Mouse (Mus musculus): ENCODE results near the gene Dixdc1.

The Dixdc1 gene

DNA sequence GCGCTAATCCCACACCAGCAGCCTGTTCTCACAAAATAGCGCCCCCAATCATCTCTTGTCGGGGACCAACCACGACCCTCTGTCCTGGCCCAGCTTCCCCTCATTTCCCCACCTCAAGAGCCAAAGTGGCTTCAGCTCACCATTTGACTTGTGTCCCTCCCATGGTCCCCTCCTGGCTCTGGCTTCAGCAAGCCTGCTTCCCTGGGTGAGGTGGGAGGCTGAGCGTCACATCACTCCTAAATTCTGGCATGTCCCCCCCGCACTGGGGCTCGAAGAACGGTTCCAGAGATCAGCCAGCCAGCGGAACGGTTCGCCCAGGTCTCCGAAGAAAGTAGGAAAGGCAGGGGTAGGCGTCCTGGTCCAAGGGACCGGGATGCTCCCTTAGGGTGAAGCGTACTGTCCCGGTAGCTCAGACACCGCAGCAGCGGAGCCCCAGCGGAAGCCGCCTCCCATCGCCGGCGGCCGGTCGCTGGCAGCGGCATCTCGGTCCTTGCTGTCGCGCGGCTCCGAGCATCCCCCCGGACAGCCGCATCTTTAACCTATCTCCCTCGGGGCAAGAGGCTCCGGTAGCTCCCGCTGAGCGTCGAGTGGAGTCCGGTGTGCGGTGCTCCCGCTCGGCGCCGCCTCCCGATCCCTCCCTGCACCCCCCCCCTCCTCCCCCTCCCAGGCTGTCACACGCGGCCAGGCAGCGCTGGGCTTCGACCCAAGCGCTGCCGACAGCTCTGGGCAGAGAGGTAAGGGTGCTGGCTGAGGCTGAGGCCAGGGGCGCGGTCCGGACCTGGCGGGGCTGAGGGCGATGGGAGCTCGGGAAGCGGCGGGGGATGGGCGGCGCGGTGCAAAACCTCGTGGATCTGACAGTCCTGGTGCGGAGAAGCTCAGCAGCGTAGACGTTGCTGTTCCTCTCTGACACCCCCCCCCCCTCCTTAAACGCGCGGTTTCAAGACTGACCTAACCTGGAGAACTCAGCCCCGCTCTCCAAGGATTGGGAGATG lies 40.6 kb downstream of the Dixdc1 start:
- peak; percentile 52 for DNase-seq

DNA sequence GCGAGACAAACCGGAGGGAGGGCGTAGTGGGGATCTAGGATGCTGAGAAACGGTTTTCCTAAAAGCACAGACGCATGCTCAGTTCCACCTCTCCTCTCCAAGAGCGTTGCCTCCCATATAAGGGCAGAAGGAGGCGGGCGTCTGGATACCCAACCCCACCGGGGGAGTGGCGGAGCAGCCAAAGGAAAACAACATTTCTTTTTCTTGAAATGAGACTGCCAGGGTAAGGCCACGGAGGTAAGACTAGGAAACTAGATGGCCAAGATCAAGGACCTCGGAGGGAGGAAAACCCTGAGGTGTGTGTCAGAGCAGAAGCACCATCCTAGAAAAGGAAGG lies 41.6 kb downstream of the Dixdc1 start:
- DNase-seq = peak; percentile 92

DNA sequence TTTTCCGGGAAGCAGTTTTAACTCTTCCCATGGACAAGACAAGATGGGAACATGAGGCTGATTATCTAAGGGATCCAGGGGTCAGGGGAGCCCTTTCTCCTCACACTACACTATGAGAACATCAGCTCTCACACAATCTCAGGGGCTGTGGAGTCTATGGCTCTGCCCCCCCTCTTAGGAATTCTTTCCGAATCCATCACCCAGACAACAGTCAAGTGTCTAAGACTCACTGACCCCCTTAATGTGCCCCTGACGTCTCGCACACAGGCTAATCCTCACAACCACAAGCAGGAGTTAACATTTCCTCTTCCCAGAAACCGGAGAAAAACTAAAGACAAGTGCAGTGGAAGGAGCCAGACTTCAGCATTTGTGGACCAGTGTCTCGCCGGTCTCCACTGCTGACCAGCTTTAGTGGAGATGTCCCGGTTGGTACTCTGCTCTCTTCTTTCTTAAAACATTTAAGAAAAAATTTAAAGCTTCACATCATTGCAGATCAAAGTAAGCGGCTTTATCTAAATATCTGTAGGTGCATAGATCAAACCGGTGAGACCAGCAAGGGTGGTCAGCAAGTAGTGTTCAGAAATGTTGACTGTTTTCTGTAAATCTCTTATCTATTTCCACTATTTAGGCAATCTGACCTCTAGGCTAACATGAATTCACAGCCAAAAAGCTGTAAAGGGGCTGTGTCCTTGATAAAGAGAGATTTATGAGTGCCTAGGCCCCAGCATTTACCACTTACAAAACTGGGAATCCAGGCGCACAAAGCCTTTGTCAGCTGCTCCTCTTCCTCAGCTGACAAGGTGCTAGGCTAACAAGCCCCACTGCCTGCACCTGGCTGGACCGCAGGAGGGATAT lies 42.2 kb downstream of the Dixdc1 start:
- no peak for DNase-seq

GRCm38 (mm10) chr9:50695153-50695552 lies 44.2 kb downstream of the Dixdc1 start:
- DNase-seq = no peak

GRCm38 (mm10) chr9:50693631-50694030 lies 45.7 kb downstream of the Dixdc1 start:
- DNase-seq = peak; percentile 66

DNA sequence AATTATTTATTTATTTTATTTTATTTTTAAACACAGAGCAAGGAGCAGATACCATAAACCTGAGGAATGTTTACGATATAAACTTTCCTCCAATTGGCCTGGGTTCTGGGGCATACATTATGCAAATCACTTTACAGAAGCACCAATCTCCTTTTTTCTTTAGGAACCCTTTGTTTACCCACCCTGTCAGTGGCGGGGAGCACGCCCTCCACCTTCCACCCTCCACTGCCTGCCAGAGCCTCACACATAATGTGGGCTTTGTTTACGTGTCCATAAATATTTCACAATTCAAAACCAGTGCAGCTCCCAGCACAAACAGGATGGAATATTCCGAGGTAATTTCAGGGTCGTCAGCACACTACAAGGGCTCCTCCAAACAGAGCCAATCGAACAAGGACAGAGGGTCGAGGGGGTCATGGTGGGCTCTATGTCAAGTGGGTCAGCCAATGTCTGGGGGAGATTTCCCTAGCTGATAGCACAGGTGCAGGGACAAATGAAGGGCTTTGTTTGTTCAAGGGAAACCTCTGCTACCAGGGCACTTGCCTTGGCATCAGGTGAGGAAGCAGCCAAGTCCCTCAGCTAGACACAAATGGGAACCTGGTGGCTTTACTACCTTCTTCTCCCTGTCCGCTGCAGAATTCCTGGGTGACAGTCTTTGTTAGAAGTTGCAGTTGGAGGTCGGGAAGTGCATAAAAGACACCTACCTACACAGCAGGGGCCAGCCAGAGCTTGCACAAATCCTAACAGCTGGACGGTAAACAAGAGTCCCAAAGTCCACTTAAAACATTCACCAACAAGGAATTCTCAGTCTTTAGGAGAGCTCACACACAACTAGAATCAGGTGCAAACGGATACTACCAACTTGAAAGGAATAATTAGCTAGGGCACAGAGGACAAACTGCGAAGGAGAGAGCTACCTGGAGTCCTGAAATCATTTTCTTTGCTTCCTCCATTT lies 46.4 kb downstream of the Dixdc1 start:
- DNase-seq = no peak

GRCm38 (mm10) chr9:50686866-50687652 lies 52.3 kb downstream of the Dixdc1 start:
- DNase-seq = no peak

DNA sequence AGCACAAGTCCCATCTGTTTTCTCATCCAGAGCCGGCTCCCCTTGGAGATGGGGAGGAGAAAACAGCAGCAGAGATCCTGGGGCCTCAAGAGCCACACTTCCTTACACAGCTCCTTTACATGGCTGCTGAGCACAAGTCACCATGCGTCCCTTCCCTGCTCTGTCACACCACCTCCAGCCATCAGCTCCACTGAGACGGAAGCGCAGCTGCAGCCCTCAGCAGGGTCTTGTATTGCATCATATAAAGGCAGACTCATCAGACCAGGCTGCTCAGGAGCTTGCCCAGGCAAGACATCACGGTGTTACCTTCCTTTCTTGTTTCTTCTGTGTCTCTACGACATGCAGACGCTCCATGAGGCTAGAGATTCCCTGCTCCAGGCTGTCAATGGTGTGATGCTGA lies 57.6 kb downstream of the Dixdc1 start:
- DNase-seq = no peak

- DNase-seq = no peak
These were observed 59.9 kb downstream of the Dixdc1 start for GRCm38 (mm10) chr9:50679406-50679805.

- no peak for DNase-seq
These were observed 64.5 kb downstream of the Dixdc1 start for GRCm38 (mm10) chr9:50674771-50675170.

DNA sequence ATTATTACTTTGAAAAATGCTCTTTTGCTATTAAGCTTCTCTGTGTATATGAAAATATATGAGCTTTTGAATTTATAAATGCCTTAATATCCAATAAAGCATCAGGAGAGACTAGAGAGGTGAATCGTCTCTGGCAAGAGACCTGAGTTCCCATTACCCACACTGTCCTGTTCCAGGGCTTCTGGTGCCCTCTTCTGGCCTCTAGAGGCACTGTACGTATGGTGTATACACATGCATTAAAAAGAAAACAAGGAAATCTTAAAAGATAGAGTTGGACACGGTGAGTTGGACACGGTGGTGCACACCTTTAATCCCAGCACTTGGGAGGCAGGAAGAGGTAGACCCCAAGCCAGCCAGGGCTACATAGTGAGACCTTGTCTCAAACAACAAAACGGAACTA lies 68.6 kb downstream of the Dixdc1 start:
- DNase-seq = peak; percentile 75

DNA sequence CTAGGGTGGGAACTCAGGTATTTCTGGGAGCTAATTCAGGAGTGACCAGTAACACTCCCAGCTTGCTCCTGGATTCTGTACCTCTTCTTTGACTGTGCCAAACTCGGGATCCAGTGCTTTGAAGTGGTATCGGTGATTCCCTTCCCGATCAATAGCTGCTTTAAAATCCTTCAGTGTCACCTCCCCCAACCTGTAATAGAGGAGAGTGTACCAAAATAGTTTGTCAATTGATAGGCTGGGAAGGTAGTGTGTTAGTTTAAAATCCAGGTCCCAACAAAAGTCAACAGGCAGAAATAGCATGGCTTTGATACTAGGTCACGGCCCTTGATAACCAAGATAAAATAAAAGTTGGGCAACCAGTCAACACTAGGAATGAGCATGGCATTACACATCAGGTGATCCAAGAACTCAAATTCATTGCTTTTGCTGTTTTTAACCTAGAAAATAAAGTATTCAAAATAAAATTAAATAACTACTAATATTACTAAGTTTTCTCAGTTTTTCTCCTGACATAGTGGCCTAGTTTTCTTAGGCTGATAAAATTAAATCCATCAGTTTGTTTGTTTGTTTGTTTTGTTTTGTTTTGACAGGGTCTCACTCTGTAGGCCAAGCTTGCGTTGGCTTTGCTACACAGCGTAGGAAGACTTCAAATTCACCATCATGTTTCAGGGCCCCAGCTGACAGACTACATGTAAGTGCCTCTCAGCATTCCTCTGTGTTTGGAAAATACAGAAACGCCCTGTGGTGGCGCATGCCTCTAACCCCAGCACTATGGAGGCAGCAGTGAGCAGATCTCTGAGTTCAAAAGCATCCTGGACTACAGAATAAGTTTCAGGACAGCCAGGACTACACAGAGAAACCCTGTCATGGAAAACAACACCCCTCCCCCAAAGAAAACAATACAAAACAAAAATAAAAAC lies 71.5 kb downstream of the Dixdc1 start:
- no peak for DNase-seq

DNA sequence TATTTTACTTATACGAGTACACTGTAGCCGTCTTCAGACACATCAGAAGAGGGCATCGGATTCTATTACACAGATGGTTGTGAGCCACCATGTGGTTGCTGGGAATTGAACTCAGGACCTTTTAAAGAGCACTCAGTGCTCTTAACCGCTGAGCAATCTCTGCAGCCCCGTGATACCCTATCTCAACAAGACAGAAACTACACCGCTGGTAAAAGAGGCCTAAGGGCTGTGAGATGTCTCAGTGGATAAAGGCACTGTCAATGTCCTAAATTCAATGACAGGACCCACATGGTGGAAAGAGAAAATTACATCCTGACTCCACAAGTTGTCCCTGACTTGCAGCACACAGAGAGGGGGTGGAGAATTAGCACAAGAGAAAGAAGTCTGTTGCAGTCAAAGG lies 72.9 kb downstream of the Dixdc1 start:
- DNase-seq = no peak

- DNase-seq = no peak
These were observed 74.5 kb downstream of the Dixdc1 start for GRCm38 (mm10) chr9:50664826-50665225.

DNA sequence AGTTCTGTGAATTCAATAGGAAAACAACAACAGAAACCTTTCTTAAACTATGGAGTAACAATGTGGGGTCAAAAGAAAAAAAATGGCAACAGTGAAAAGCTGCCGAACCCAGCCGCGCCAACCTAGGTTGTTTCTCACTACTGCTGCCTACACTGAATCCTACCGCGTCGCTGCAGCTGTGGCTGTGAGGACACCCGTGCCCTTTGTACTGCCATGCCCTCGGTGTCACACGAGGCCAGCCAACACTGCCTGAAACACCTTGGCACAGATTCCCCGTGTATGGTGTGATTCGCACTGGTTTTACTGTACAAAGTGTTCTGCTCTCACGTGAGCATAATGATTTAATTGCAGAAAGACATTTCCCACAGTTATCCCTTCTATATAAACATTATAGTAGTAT lies 78.9 kb downstream of the Dixdc1 start:
- peak; percentile 10 for DNase-seq

DNA sequence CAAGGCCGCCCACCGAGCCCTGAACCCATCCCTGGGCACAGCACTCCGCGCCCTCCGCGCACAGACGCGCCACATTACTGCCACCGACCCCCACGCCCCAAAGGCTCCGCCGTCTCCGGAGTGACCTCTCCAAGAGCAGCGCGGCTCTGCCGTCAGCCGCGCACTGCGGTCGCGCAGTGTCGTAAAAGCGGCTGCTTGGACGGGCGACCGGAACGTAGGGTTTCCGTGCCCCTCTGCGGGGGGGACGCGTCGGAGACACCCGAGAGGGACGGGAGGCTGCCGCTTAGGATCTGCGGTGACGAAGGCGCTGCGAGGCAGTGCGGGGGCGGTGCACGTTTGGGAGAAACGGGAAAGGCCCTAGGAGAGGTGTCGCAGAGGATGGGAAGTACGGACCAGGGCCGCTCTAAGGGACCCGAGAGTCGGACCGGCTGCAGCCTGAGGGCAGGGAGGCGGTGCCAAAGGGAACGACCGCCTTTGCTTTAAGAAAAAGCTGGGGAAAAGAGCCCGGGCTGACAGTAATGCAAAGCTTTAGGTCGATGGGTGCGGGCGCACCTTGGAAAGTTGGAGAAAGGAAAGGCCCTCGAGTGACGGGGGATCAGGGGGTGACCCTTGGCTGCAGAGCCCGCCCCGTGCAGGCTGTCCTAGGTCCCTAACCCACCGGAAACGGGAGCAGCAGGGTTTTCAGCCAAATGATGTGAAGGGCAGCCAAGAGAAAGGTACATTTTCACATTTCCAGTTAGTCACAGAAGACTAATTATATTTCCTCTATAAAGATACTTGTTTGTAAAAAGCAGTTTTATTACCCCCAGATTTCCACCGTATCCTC lies 79.7 kb downstream of the Dixdc1 start, which contains the start of gene Dlat:
TSS of gene Dlat (minus strand) at position 389 of the 826 bp plus-strand sequence.
- peak; percentile 89 for DNase-seq

GRCm38 (mm10) chr9:50658941-50659388 lies 80.4 kb downstream of the Dixdc1 start:
- no peak for DNase-seq

GRCm38 (mm10) chr9:50658391-50658790 lies 80.9 kb downstream of the Dixdc1 start:
- no peak for DNase-seq

DNA sequence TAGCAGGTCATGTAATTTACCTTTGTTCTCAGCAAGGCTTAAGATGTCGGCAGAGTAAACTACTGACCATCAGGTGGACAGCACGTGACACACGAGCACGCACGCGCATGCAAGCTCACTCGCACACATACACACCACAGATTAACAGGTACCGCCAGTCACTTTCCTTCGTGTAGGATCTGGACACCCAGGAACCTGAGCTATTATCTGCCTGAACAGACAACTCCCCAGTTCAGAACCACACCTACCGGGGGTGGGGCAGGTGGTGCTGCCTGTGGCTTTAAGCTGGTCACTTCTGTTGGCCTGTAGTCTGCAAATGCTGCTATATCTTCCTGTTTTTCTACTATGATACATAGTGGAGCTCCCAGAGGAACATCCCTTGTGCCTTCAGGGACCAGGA lies 88.8 kb downstream of the Dixdc1 start:
- no peak for DNase-seq
